10 mouse cellular contexts compared by ENCODE assay signal in genomic region chr12:78984035-78984432, GRCm38 (mm10). TPM values are rescaled to one million over a fixed set of nuclear protein-coding genes. Genes with fewer than 3 reads are reported as not detected.
DNase-seq lines count a peak whose midpoint lies in the region; ATAC-seq and TF ChIP-seq lines count a peak whose summit lies in the region.
"Had no signal": no experiment of that assay in that cellular context is flagged by ENCODE, and none has a peak within 500 bp of the region (broad histone marks: within the 10 kb centered on the region; RNA-seq: fewer than 3 reads in every experiment).

No protein-coding gene starts in this region.

- ATAC-seq in hindbrain, embryonic 15.5 days (ENCODE audit: low FRiP score, low read depth) = peak; percentile 62
- ATAC-seq in hindbrain, embryonic 11.5 days (ENCODE audit: low FRiP score) = no peak
- ATAC-seq in liver, postnatal 0 days = no peak

- no peak overlapping the region for H3K27ac ChIP-seq in hindbrain, embryonic 15.5 days (replicated peaks)
- H3K27ac ChIP-seq in hindbrain, embryonic 11.5 days (ENCODE audit: low read depth, low read length) = no peak overlapping the region
- no peak overlapping the region for H3K27ac ChIP-seq in liver, postnatal 0 days (ENCODE audit: low read depth)

- 31% methylated on average over 3 of the region's 3 CpGs for WGBS in hindbrain, embryonic 15.5 days
- 73% methylated on average over 3 of the region's 3 CpGs for WGBS in hindbrain, embryonic 11.5 days
- 75% methylated on average over 3 of the region's 3 CpGs for WGBS in liver, postnatal 0 days (ENCODE audit: insufficient replicate concordance)

- H3K4me2 ChIP-seq in hindbrain, embryonic 15.5 days = no peak overlapping the region
- no peak overlapping the region for H3K4me2 ChIP-seq in hindbrain, embryonic 11.5 days (replicated peaks; ENCODE audit: low read depth, low read length)
- no peak overlapping the region for H3K4me2 ChIP-seq in liver, postnatal 0 days (ENCODE audit: low read depth, low read length)

- no peak for DNase-seq in hindbrain, embryonic 11.5 days (ENCODE audit: low spot score)
- peak; percentile 58 for DNase-seq in cerebellum, adult 11 months
- DNase-seq in gastrocnemius, postnatal 4 days (ENCODE audit: low spot score in 2 of 2) = peak; percentile 21 to 65
- peak; percentile 34 to 48 for DNase-seq in layer of hippocampus, adult 8-10 months (ENCODE audit: low spot score in 2 of 2)
- peak; percentile 77 to 82 for DNase-seq in right cerebral cortex, postnatal 10 days (ENCODE audit: low spot score in 2 of 2)
- DNase-seq in liver, postnatal 0 days = no peak
- no peak for DNase-seq in spleen, postnatal 14 days (ENCODE audit: low spot score in 2 of 2)

- no peaks in the 10 kb centered on the region for H3K9me3 ChIP-seq in hindbrain, embryonic 15.5 days
- H3K9me3 ChIP-seq in hindbrain, embryonic 11.5 days (ENCODE audit: control insufficient read depth, low read length) = no peaks in the 10 kb centered on the region
- no peaks in the 10 kb centered on the region for H3K9me3 ChIP-seq in liver, postnatal 0 days (ENCODE audit: low read length)
- H3K9me3 ChIP-seq: G1E had no signal

- H3K27me3 ChIP-seq in hindbrain, embryonic 15.5 days = no peaks in the 10 kb centered on the region
- no peaks in the 10 kb centered on the region for H3K27me3 ChIP-seq in hindbrain, embryonic 11.5 days (ENCODE audit: control insufficient read depth, insufficient read depth, low read length)
- no peaks in the 10 kb centered on the region for H3K27me3 ChIP-seq in liver, postnatal 0 days (ENCODE audit: insufficient read depth, low read length)

- no peak for TF ChIP-seq CTCF in liver, postnatal 0 days (IDR thresholded peaks at IDR 0.05; ENCODE audit: low read depth)

- 0 out of 2 replicates have a peak, but pooled peaks cover 3% of the 10 kb centered on the region for H3K36me3 ChIP-seq in hindbrain, embryonic 15.5 days
- no peaks in the 10 kb centered on the region for H3K36me3 ChIP-seq in hindbrain, embryonic 11.5 days (ENCODE audit: control insufficient read depth, insufficient read depth, low read length)
- no peaks in the 10 kb centered on the region for H3K36me3 ChIP-seq in liver, postnatal 0 days (replicated peaks; ENCODE audit: insufficient read depth, low read length)
- H3K36me3 ChIP-seq: G1E had no signal

- H3K9ac ChIP-seq in hindbrain, embryonic 15.5 days = no peak overlapping the region
- H3K9ac ChIP-seq in hindbrain, embryonic 11.5 days (ENCODE audit: low read depth, low read length) = no peak overlapping the region
- H3K9ac ChIP-seq in liver, postnatal 0 days (replicated peaks) = no peak overlapping the region

- no peak overlapping the region for H3K4me3 ChIP-seq in hindbrain, embryonic 15.5 days
- H3K4me3 ChIP-seq in hindbrain, embryonic 11.5 days (ENCODE audit: low read depth, low read length) = no peak overlapping the region
- no peak overlapping the region for H3K4me3 ChIP-seq in liver, postnatal 0 days (ENCODE audit: low read depth, low read length)
- H3K4me3 ChIP-seq: erythroblast, embryonic 14.5 days had no signal

- TF ChIP-seq EP300 in liver, postnatal 0 days (IDR thresholded peaks at IDR 0.05; ENCODE audit: low read depth) = no peak

- peaks cover 23% of the 10 kb centered on the region for H3K4me1 ChIP-seq in hindbrain, embryonic 15.5 days (replicated peaks)
- no peaks in the 10 kb centered on the region for H3K4me1 ChIP-seq in hindbrain, embryonic 11.5 days (replicated peaks; ENCODE audit: control insufficient read depth, insufficient read depth, low read length)
- H3K4me1 ChIP-seq in liver, postnatal 0 days (ENCODE audit: insufficient read depth) = 0 out of 2 replicates have a peak, but pooled peaks cover 5% of the 10 kb centered on the region

RNA-seq across cellular contexts. Expression of gene Tmem229b, which starts 23.4 kb away (rescaled TPM):
- 68.0 and 70.9 TPM in 2 replicates for polyA plus RNA-seq in hindbrain, embryonic 15.5 days (2015; fragmentation: Nextera tagmentation; extraction: Ambion mirVana)
- 7.5 and 8.8 TPM in 2 replicates for polyA plus RNA-seq in hindbrain, embryonic 11.5 days (2014; fragmentation: Nextera tagmentation; extraction: Ambion mirVana)
- total RNA-seq in gastrocnemius, postnatal 4 days (2021) = 1 to 10 TPM; 7.7 to 8.0 TPM
- 10 to 100 TPM; 26.8 to 32.8 (median 29.8) TPM for total RNA-seq in layer of hippocampus, adult 8-10 months (2022)
- 2.9 and 3.6 TPM in 2 replicates for polyA plus RNA-seq in liver, postnatal 0 days (2015; fragmentation: Nextera tagmentation; extraction: Ambion mirVana)

RNA-seq across cellular contexts. Expression of gene Plekhh1, which starts 44.9 kb away (rescaled TPM):
- polyA plus RNA-seq in hindbrain, embryonic 15.5 days (2015; fragmentation: Nextera tagmentation; extraction: Ambion mirVana) = 2.3 TPM in 2 replicates
- 4.3 and 4.7 TPM in 2 replicates for polyA plus RNA-seq in hindbrain, embryonic 11.5 days (2014; fragmentation: Nextera tagmentation; extraction: Ambion mirVana)
- 1 to 10 TPM; 2.2 to 2.6 TPM for total RNA-seq in gastrocnemius, postnatal 4 days (2021)
- 10 to 100 TPM; 18.4 to 19.5 (median 18.9) TPM for total RNA-seq in layer of hippocampus, adult 8-10 months (2022)
- polyA plus RNA-seq in liver, postnatal 0 days (2015; fragmentation: Nextera tagmentation; extraction: Ambion mirVana) = 0.22 and 0.26 TPM in 2 replicates
- polyA plus RNA-seq: erythroblast, embryonic 14.5 days had no signal

Comparison
In these comparisons a context has a peak if more than half of its experiments do, and no peak if none do; other contexts are left out.
1. DNase-seq: peak in cerebellum, adult 11 months (single experiment), gastrocnemius, postnatal 4 days (2 of 2), layer of hippocampus, adult 8-10 months (2 of 2) and right cerebral cortex, postnatal 10 days (2 of 2); none in hindbrain, embryonic 11.5 days (single experiment), liver, postnatal 0 days (single experiment) and spleen, postnatal 14 days (0 of 2).